ENCODE assay signal across 8 mouse cellular contexts in the genomic region with DNA sequence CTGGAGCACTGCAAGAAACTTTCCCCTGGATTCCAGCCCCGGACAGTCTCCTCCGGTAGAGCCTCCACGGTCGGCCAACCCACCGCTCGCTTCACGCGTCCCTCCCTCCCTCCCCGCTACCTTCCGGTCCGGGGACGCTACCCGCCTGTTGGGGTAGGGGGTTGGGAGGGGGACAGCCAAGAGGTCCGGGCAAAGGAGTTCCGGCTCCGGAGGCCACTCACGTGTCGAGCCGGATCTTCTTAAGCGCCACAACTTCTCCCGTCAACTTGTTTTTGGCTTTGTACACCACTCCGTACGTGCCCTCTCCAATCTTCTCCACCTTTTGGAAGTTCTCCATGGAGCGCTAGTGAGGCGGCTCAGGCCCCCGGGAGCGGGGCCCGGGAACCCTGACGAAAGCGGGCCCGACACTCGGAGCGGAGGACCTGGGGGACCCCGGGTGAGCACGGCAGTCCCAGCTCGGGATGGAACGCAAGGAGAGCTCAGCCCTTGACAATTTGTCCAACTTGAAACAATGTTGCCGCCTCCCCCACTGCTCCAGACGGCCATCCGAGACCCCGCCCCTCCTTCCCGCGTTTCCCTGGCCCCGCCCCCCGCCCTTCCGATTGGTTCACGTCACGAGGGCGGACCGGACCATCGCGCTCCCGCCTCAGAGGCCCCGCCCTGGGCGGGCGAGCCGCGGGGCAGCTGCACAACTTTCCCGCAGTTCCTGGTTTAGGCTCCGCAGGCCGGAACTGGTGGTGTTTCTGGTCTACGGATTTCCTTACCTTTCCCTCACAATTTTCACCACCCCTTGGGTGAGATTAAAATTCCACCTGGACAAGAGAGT. TPM values are rescaled to one million over a fixed set of nuclear protein-coding genes. Genes with fewer than 3 reads are reported as not detected.
DNase-seq lines count a peak whose midpoint lies in the region; ATAC-seq lines count a peak whose summit lies in the region.

Cdk2 (minus strand) TSS at position 541 of the 826 bp plus-strand sequence.

- peak within 1 kb of the TSS; percentile 74 for H3K4me2 ChIP-seq in heart, embryonic 13.5 days
- H3K4me2 ChIP-seq in liver, embryonic 13.5 days: peak within 1 kb of the TSS; percentile 88
- H3K4me2 ChIP-seq in stomach, embryonic 16.5 days (ENCODE audit: low read depth, low read length): peak within 1 kb of the TSS; percentile 75

- peak; percentile 89 for DNase-seq in CD4-positive helper T cell, adult 2 months (ENCODE audit: low read depth, low spot score)
- peak; percentile 71 for DNase-seq in brain, embryonic 18.5 days (ENCODE audit: low read depth, low spot score)
- peak; percentile 98 for DNase-seq in kidney, postnatal 10 days
- DNase-seq in liver, embryonic 13.5 days: peak; percentile 86
- peak; percentile 94 for DNase-seq in neural tube, embryonic 10.5 days (ENCODE audit: extremely low spot score, low spot score)

- peak within 1 kb of the TSS; percentile 98 for H3K27ac ChIP-seq in heart, embryonic 13.5 days (replicated peaks)
- peak within 1 kb of the TSS; percentile 92 for H3K27ac ChIP-seq in liver, embryonic 13.5 days
- peak within 1 kb of the TSS; percentile 98 for H3K27ac ChIP-seq in stomach, embryonic 16.5 days (ENCODE audit: low read length)

- H3K4me1 ChIP-seq in heart, embryonic 13.5 days: peaks cover 37% of the 10 kb centered on the region
- H3K4me1 ChIP-seq in liver, embryonic 13.5 days (replicated peaks): peaks cover 47% of the 10 kb centered on the region
- peaks cover 14% of the 10 kb centered on the region for H3K4me1 ChIP-seq in stomach, embryonic 16.5 days (ENCODE audit: control insufficient read depth, insufficient read depth, low read length)

- no peaks in the 10 kb centered on the region for H3K9me3 ChIP-seq in heart, embryonic 13.5 days
- H3K9me3 ChIP-seq in liver, embryonic 13.5 days (replicated peaks): no peaks in the 10 kb centered on the region
- no peaks in the 10 kb centered on the region for H3K9me3 ChIP-seq in stomach, embryonic 16.5 days (replicated peaks; ENCODE audit: control insufficient read depth, low read length)

- H3K9ac ChIP-seq in heart, embryonic 13.5 days: peak within 1 kb of the TSS; percentile 91
- H3K9ac ChIP-seq in liver, embryonic 13.5 days: peak within 1 kb of the TSS; percentile 92
- H3K9ac ChIP-seq in stomach, embryonic 16.5 days (ENCODE audit: low read length): peak within 1 kb of the TSS; percentile 91

- peaks cover 38% of the 10 kb centered on the region for H3K36me3 ChIP-seq in heart, embryonic 13.5 days
- peaks cover 39% of the 10 kb centered on the region for H3K36me3 ChIP-seq in liver, embryonic 13.5 days
- peaks cover 11% of the 10 kb centered on the region for H3K36me3 ChIP-seq in stomach, embryonic 16.5 days (ENCODE audit: control insufficient read depth, insufficient read depth, low read length)

- peak within 1 kb of the TSS; percentile 93 for H3K4me3 ChIP-seq in heart, embryonic 13.5 days
- H3K4me3 ChIP-seq in liver, embryonic 13.5 days (replicated peaks): peak within 1 kb of the TSS; percentile 90
- peak within 1 kb of the TSS; percentile 97 for H3K4me3 ChIP-seq in stomach, embryonic 16.5 days (replicated peaks; ENCODE audit: low read length)

- WGBS in heart, embryonic 13.5 days: under 1% methylated on average over 61 of the region's 62 CpGs
- under 1% methylated on average over 61 of the region's 62 CpGs for whole genome bisulfite sequencing in liver, embryonic 13.5 days (ENCODE audit: insufficient replicate concordance)
- WGBS in stomach, embryonic 16.5 days: 0% methylated on average over 61 of the region's 62 CpGs

- ATAC-seq in erythroid progenitor cell, adult 5-6 weeks (replicated peaks; ENCODE audit: low FRiP score, poor library complexity, severe bottlenecking): peak; percentile 95
- ATAC-seq in heart, embryonic 13.5 days (ENCODE audit: extremely low read depth, insufficient number of reproducible peaks, low FRiP score, low TSS enrichment): peak; percentile 91
- peak; percentile 88 for ATAC-seq in liver, embryonic 13.5 days (ENCODE audit: low read depth)
- ATAC-seq in stomach, embryonic 16.5 days (ENCODE audit: insufficient read depth, low FRiP score): peak; percentile 96

- no peaks in the 10 kb centered on the region for H3K27me3 ChIP-seq in heart, embryonic 13.5 days (replicated peaks)
- no peaks in the 10 kb centered on the region for H3K27me3 ChIP-seq in liver, embryonic 13.5 days
- no peaks in the 10 kb centered on the region for H3K27me3 ChIP-seq in stomach, embryonic 16.5 days (ENCODE audit: control insufficient read depth, insufficient read depth, low read length)

RNA-seq across cellular contexts. Expression of gene Cdk2, which starts in this region (rescaled TPM):
- 111 and 124 TPM in 2 replicates for total RNA-seq in erythroid progenitor cell, adult 5-6 weeks (2015; ENCODE audit: low replicate concordance)
- 62.0 and 73.5 TPM in 2 replicates for total RNA-seq in erythroid progenitor cell, adult 5-6 weeks (2017; ENCODE audit: low replicate concordance)
- 86.6 and 92.0 TPM in 2 replicates for polyA plus RNA-seq in heart, embryonic 13.5 days (2015; fragmentation: Nextera tagmentation; extraction: Ambion mirVana)
- 61.1 and 71.9 TPM in 2 replicates for polyA plus RNA-seq in liver, embryonic 13.5 days (2015; fragmentation: Nextera tagmentation; extraction: Ambion mirVana)
- 76.7 and 81.2 TPM in 2 replicates for polyA plus RNA-seq in stomach, embryonic 16.5 days (2015; fragmentation: Nextera tagmentation; extraction: Ambion mirVana)

Comparison
In these comparisons a context has a peak if more than half of its experiments do, and no peak if none do; other contexts are left out.
1. Peak in every context shown above with its lines: DNase-seq, ATAC-seq, H3K4me3 ChIP-seq and H3K27ac ChIP-seq.